Mouse (Mus musculus) intestine, embryonic 16.5 days (tissue): ENCODE data around the gene Usp35. TPM values are rescaled to one million over a fixed set of nuclear protein-coding genes. Genes with fewer than 3 reads are reported as not detected.

Experiments used
- ATAC-seq: fragments of 200-750 bp; cut with Nextera tagmentation; 2 replicates; pipeline ENCODE4 v1.8.0; 2017; ENCODE audit warnings: moderate TSS enrichment, moderate library complexity
- H3K27ac ChIP-seq: fragments of 300-500 bp; sonication (generic); 2 replicates; pipeline ENCODE4 v1.5.1; 2014; ENCODE audit warnings: mild to moderate bottlenecking, low read length
- H3K27me3 ChIP-seq: fragments of 300-500 bp; sonication (generic); replicated peaks from 2 replicates; pipeline ENCODE4 v1.6.1; 2014; ENCODE audit warnings: low read length, control low read depth, mixed read lengths; ENCODE audit not compliant: control insufficient read depth, insufficient read depth
- H3K36me3 ChIP-seq: fragments of 300-500 bp; sonication (generic); 2 replicates; pipeline ENCODE4 v1.6.1; 2014; ENCODE audit warnings: low read length, control low read depth; ENCODE audit not compliant: control insufficient read depth, insufficient read depth
- H3K4me1 ChIP-seq: fragments of 300-500 bp; sonication (generic); 2 replicates; pipeline ENCODE4 v1.6.1; 2014; ENCODE audit warnings: low read length, control low read depth, mixed read lengths; ENCODE audit not compliant: control insufficient read depth, insufficient read depth
- H3K4me2 ChIP-seq: fragments of 300-500 bp; sonication (generic); 2 replicates; pipeline ENCODE4 v1.6.1; 2014; ENCODE audit warnings: low read depth, low read length, control low read depth
- H3K4me3 ChIP-seq: fragments of 300-500 bp; sonication (generic); 2 replicates; pipeline ENCODE4 v1.5.1; 2014; ENCODE audit warnings: mild to moderate bottlenecking, low read length
- H3K9ac ChIP-seq: fragments of 300-500 bp; sonication (generic); 2 replicates; pipeline ENCODE4 v1.6.1; 2014; ENCODE audit warnings: low read depth, low read length
- H3K9me3 ChIP-seq: fragments of 300-500 bp; sonication (generic); 2 replicates; pipeline ENCODE4 v1.6.1; 2016; ENCODE audit warnings: low read length, control low read depth; ENCODE audit not compliant: control insufficient read depth
- WGBS: fragments of 180-500 bp; shearing (Covaris S2); extraction: QIAGEN DNeasy Blood & Tissue Kit; methylation state at CpG from one replicate; pipeline ENCODE4 v1.1.7; 2014; 5-methylcytosine and 5-hydroxymethylcytosine counted together
- polyA plus RNA-seq: library from polyadenylated mRNA; unstranded; fragments of >200 nt; fragmentation: Nextera tagmentation; extraction: Ambion mirVana; gene quantifications from 2 replicates; pipeline ENCODE4 v1.2.1, GENCODE M21; 2015

Usp35 gene
- polyA plus RNA-seq, 1 experiment from 2014 or later: 0.54 TPM

DNA sequence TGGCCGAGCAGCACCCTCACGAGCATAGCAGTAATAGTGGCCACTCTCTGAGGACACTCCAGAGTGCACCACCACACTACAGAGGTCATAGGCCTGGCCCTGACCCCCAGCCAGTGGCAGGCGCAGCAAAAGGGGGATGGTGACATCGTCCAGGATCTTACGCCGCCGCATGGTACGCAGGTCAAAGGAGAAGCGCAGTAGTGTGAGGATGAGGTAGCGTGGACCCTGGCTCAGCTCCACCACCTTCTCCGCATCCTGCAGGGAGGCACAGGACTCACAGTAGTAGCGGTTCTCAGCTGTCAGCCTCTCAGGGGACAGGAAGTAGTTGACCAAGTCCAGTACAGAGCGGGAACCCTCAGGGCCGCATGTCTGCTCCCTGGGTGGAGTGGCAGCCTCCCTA, 20.2 kb downstream of the Usp35 start:
- no peak overlapping the region for H3K4me3 ChIP-seq
- H3K27ac ChIP-seq: no peak overlapping the region
- H3K4me2 ChIP-seq: no peak overlapping the region
- H3K4me1 ChIP-seq: no peaks in the 10 kb centered on the region
- WGBS: 91% methylated on average over 14 of the region's 14 CpGs
- no peaks in the 10 kb centered on the region for H3K27me3 ChIP-seq
- peaks cover 14% of the 10 kb centered on the region; the same call in 1 of the 2 replicates for H3K36me3 ChIP-seq
- H3K9ac ChIP-seq: no peak overlapping the region
- no peak for ATAC-seq
- no peaks in the 10 kb centered on the region for H3K9me3 ChIP-seq

DNA sequence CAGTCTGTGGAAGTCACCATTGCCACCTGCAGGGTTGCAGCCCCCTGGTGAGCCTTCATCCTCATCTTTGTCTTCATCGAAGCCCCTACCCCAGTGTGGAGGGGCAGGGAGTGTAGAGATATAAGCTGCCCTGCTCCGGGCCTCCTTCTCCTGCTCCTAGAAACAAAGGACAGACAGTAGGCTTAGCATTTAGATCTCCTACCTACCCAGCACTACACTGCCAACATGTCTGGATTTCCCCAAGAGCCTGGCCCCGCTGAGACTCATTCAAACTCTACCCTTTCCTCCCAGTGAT, 21.5 kb downstream of the Usp35 start:
- Histone ChIP-seq H3K27me3 (no peaks in the 10 kb centered on the region), H3K9me3 (no peaks in the 10 kb centered on the region), H3K27ac (no peak overlapping the region), H3K36me3 (peaks cover 14% of the 10 kb centered on the region; the same call in 1 of the 2 replicates), H3K4me2 (no peak overlapping the region), H3K4me1 (no peaks in the 10 kb centered on the region), H3K9ac (no peak overlapping the region), H3K4me3 (no peak overlapping the region)
- ATAC-seq: no peak
- WGBS: 91% methylated on average over 3 of the region's 3 CpGs

GRCm38 (mm10) chr7:97309461-97310340, 22.1 kb downstream of the Usp35 start:
- H3K36me3 ChIP-seq: peaks cover 14% of the 10 kb centered on the region

DNA sequence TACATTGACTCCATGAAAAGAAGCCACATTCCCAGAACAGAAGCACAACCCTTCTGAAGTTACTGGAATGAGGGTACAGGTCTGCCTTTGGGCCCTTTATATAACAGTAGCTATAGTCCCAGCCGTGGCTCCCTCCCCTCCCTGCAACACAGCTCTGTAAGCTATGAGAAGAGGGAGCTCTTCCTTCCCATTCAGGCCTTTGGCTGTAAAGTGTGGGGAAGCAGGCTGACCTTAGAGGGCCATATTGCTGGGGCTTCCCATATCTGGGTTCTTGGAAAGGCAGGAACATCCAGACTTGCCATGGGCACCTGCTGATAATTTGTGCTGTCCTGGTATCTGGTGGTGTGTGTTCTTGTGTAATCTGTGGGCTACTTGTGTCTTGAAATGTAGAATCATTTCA, 24.3 kb downstream of the Usp35 start:
- H3K4me3 ChIP-seq: no peak overlapping the region
- H3K36me3 ChIP-seq: peaks cover 20% of the 10 kb centered on the region
- H3K9me3 ChIP-seq: no peaks in the 10 kb centered on the region
- no peaks in the 10 kb centered on the region for H3K27me3 ChIP-seq
- H3K4me1 ChIP-seq: no peaks in the 10 kb centered on the region
- WGBS: 83% methylated on average over 1 of the region's 1 CpGs
- H3K4me2 ChIP-seq: no peak overlapping the region
- no peak overlapping the region for H3K27ac ChIP-seq
- ATAC-seq: no peak
- H3K9ac ChIP-seq: no peak overlapping the region

More at GRCm38 (mm10) chr7:97309461-97310340, 22.1 kb downstream of the Usp35 start:
- WGBS: 92% methylated on average over 4 of the region's 4 CpGs
- Histone ChIP-seq H3K9ac (no peak overlapping the region), H3K27ac (no peak overlapping the region), H3K27me3 (no peaks in the 10 kb centered on the region), H3K4me3 (no peak overlapping the region), H3K4me1 (no peaks in the 10 kb centered on the region), H3K4me2 (no peak overlapping the region), H3K9me3 (no peaks in the 10 kb centered on the region)
- ATAC-seq: no peak

DNA sequence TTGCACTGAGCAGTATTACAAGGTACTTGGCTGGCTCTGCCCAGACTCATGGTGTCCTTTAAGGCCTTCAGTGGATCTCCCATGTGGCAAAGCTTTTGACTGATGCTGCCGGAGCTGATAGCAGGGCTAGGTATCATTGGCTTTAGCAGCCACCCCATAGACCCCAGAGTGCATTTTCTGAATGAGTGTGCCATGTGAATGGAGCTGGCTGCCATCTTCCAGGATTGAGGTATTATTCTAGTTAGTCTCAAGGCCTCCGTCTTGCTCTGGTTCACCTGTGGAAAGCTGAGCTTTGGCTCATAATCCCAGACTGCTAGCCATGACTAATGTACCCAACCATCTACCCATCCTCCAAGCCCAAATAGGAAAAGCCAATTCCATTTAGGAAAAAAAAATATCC, 25.0 kb downstream of the Usp35 start:
- no peak overlapping the region for H3K4me2 ChIP-seq
- no peaks in the 10 kb centered on the region for H3K4me1 ChIP-seq
- ATAC-seq: no peak
- H3K27ac ChIP-seq: no peak overlapping the region
- H3K9ac ChIP-seq: no peak overlapping the region
- peaks cover 20% of the 10 kb centered on the region for H3K36me3 ChIP-seq
- no peaks in the 10 kb centered on the region for H3K27me3 ChIP-seq
- no peaks in the 10 kb centered on the region for H3K9me3 ChIP-seq
- H3K4me3 ChIP-seq: no peak overlapping the region
- WGBS: 98% methylated on average over 2 of the region's 2 CpGs

GRCm38 (mm10) chr7:97305206-97305605, 26.6 kb downstream of the Usp35 start:
- no peak for ATAC-seq
- H3K27me3 ChIP-seq: no peaks in the 10 kb centered on the region
- peaks cover 20% of the 10 kb centered on the region for H3K36me3 ChIP-seq
- no peaks in the 10 kb centered on the region for H3K9me3 ChIP-seq
- no peak overlapping the region for H3K27ac ChIP-seq
- no peak overlapping the region for H3K9ac ChIP-seq
- H3K4me2 ChIP-seq: no peak overlapping the region
- 78% methylated on average over 4 of the region's 4 CpGs for WGBS
- H3K4me3 ChIP-seq: no peak overlapping the region
- no peaks in the 10 kb centered on the region for H3K4me1 ChIP-seq

DNA sequence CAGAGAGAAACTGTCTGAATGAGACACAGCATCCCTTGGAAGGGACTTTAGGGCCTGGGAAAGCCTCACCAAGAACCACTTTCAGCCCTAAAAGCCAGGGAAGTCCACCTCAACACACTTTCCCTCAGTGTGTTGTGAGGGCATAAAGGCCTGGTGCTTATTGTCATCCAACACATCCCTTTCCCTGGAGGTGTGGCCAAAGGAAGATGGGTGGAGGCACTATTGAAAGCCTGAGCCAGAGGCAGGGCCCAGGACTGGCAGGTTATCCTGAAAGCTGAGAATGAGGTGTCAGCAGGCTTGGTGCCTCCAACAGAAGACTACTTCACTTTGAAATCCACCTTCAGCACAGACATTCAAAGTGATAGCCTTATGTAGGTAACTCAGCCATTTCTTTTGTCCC, 27.3 kb downstream of the Usp35 start:
- Histone ChIP-seq H3K4me1 (no peaks in the 10 kb centered on the region), H3K4me3 (no peak overlapping the region), H3K27me3 (no peaks in the 10 kb centered on the region), H3K4me2 (no peak overlapping the region), H3K9ac (no peak overlapping the region), H3K36me3 (peaks cover 17% of the 10 kb centered on the region), H3K27ac (no peak overlapping the region), H3K9me3 (no peaks in the 10 kb centered on the region)
- ATAC-seq: no peak

DNA sequence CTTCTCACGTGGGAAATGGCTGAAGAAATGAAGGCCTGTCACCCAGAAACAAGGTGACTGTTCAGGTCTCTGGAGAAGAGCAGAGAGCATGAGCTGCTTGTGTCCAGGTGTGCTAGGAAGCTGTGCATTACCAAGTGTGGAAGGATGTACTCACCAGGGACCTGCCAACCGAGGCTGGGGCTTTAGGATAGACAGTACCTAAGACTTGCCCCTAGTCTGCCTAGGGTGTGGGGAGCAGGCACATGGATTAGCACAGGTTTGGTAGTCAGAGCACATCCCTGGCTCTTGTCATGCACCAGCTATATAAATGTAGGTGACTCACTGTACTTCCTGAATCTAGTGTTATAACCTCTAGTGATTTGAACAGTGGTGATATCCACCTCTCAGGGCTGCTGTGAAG, 28.2 kb downstream of the Usp35 start:
- no peaks in the 10 kb centered on the region for H3K27me3 ChIP-seq
- H3K4me3 ChIP-seq: no peak overlapping the region
- WGBS: 68% methylated on average over 2 of the region's 2 CpGs
- no peak overlapping the region for H3K9ac ChIP-seq
- no peak overlapping the region for H3K4me2 ChIP-seq
- ATAC-seq: no peak
- H3K9me3 ChIP-seq: no peaks in the 10 kb centered on the region
- no peak overlapping the region for H3K27ac ChIP-seq
- H3K4me1 ChIP-seq: no peaks in the 10 kb centered on the region
- H3K36me3 ChIP-seq: peaks cover 12% of the 10 kb centered on the region

GRCm38 (mm10) chr7:97302876-97303275, 28.9 kb downstream of the Usp35 start:
- no peak overlapping the region for H3K4me3 ChIP-seq
- 80% methylated on average over 4 of the region's 4 CpGs for WGBS

GRCm38 (mm10) chr7:97302261-97302660, 29.6 kb downstream of the Usp35 start:
- Histone ChIP-seq H3K27me3 (no peaks in the 10 kb centered on the region), H3K4me1 (no peaks in the 10 kb centered on the region), H3K4me3 (no peak overlapping the region), H3K36me3 (peaks cover 9% of the 10 kb centered on the region), H3K9me3 (no peaks in the 10 kb centered on the region), H3K4me2 (no peak overlapping the region), H3K9ac (no peak overlapping the region), H3K27ac (no peak overlapping the region)
- no peak for ATAC-seq
- 78% methylated on average over 4 of the region's 4 CpGs for WGBS

More at GRCm38 (mm10) chr7:97302876-97303275, 28.9 kb downstream of the Usp35 start:
- Histone ChIP-seq H3K9ac (no peak overlapping the region), H3K4me1 (no peaks in the 10 kb centered on the region), H3K27me3 (no peaks in the 10 kb centered on the region), H3K4me2 (no peak overlapping the region), H3K27ac (no peak overlapping the region), H3K36me3 (peaks cover 9% of the 10 kb centered on the region), H3K9me3 (no peaks in the 10 kb centered on the region)
- no peak for ATAC-seq
